Mouse (Mus musculus): ENCODE results near the gene Vmn1r169. TPM values are rescaled to one million over a fixed set of nuclear protein-coding genes. Genes with fewer than 3 reads are reported as not detected.

Vmn1r169 gene
- polyA plus RNA-seq (2012; rRNA removed) = not detected in 2 replicates

DNA sequence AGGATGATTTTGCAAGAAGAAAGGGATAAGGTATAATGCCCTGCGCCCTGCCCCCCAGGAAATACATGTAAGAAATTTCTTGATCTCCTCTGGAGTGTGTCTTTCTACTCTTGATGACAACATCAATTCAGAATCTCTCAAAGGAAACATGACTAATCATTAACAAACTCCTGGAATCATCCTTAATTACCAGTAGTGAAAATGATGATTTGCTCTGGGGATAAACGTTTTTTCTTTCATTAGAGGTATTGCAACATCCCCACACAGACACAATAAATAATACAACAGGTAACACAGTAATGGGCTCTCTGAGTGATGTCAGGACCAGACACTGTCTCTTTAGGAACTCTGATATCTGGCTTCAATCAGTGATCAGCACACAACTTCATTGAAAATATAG, at the start of gene Vmn1r169:
Gene Vmn1r169 (plus strand): TSS at position 301 of the 400 bp plus-strand sequence.

GRCm38 (mm10) chr7:23539432-23539831, 35.9 kb upstream of the Vmn1r169 start, which contains the start of gene Vmn1r168:
Vmn1r168 (plus strand) TSS chr7:23539732.

GRCm38 (mm10) chr7:23605875-23606274, 30.5 kb downstream of the Vmn1r169 start, which contains the start of gene Vmn1r170:
Vmn1r170 (plus strand) TSS chr7:23606175.

Other genes with a start within 250 kb of the Vmn1r169 start
- 10.5 and 14.6 TPM in 2 replicates for gene Nlrp5, start 189.6 kb upstream of the Vmn1r169 start, polyA plus RNA-seq (2012; rRNA removed)
- gene Vmn1r167, start 68.3 kb upstream of the Vmn1r169 start, polyA plus RNA-seq (2012; rRNA removed) = not detected in 2 replicates
- not detected in 2 replicates for gene Vmn1r168, start 35.8 kb upstream of the Vmn1r169 start, polyA plus RNA-seq (2012; rRNA removed)
- gene Vmn1r170, start 30.6 kb downstream of the Vmn1r169 start, polyA plus RNA-seq (2012; rRNA removed) = not detected in 2 replicates
- not detected in 2 replicates for gene Vmn1r171, start 55.2 kb downstream of the Vmn1r169 start, polyA plus RNA-seq (2012; rRNA removed)
- not detected in 2 replicates for gene Vmn1r172, start 82.8 kb downstream of the Vmn1r169 start, polyA plus RNA-seq (2012; rRNA removed)
- gene Vmn1r173, start 125.2 kb downstream of the Vmn1r169 start, polyA plus RNA-seq (2012; rRNA removed) = not detected in 2 replicates
- not detected in 2 replicates for gene Vmn1r174, start 176.7 kb downstream of the Vmn1r169 start, polyA plus RNA-seq (2012; rRNA removed)
- gene Vmn1r175, start 235.1 kb downstream of the Vmn1r169 start, polyA plus RNA-seq (2012; rRNA removed) = not detected in 2 replicates

Data from ovary, adult 2 months (tissue).